Mouse (Mus musculus): Measurements from ENCODE around the gene Stx2.

Gene Stx2

GRCm38 (mm10) chr5:129008412-129008826, at the start of gene Stx2:
Stx2 (minus strand) TSS chr5:129008574.
- DNase-seq (ENCODE audit: low read depth, low spot score): peak; percentile 95

- no peak for DNase-seq (ENCODE audit: low read depth, low spot score)
These were observed 46.4 kb upstream of the Stx2 start for GRCm38 (mm10) chr5:129054675-129055284.

- DNase-seq (ENCODE audit: low read depth, low spot score): no peak
These were observed 44.4 kb upstream of the Stx2 start for GRCm38 (mm10) chr5:129052636-129053355.

- DNase-seq (ENCODE audit: low read depth, low spot score): no peak
These were observed 43.5 kb upstream of the Stx2 start for GRCm38 (mm10) chr5:129051910-129052309.

GRCm38 (mm10) chr5:129049372-129049771, 41.0 kb upstream of the Stx2 start:
- DNase-seq (ENCODE audit: low read depth, low spot score): no peak

- DNase-seq (ENCODE audit: low read depth, low spot score): no peak
These were observed 37.5 kb upstream of the Stx2 start for GRCm38 (mm10) chr5:129045641-129046580.

GRCm38 (mm10) chr5:129037739-129038138, 29.4 kb upstream of the Stx2 start:
- DNase-seq (ENCODE audit: low read depth, low spot score): no peak

GRCm38 (mm10) chr5:129036678-129037077, 28.3 kb upstream of the Stx2 start:
- no peak for DNase-seq (ENCODE audit: low read depth, low spot score)

- DNase-seq (ENCODE audit: low read depth, low spot score): no peak
These were observed 20.9 kb upstream of the Stx2 start for GRCm38 (mm10) chr5:129029131-129029723.

- DNase-seq (ENCODE audit: low read depth, low spot score): no peak
These were observed 18.3 kb upstream of the Stx2 start for GRCm38 (mm10) chr5:129026637-129027036.

GRCm38 (mm10) chr5:129026171-129026570, 17.8 kb upstream of the Stx2 start:
- DNase-seq (ENCODE audit: low read depth, low spot score): no peak

GRCm38 (mm10) chr5:129025725-129026124, 17.4 kb upstream of the Stx2 start:
- DNase-seq (ENCODE audit: low read depth, low spot score): no peak

- DNase-seq (ENCODE audit: low read depth, low spot score): no peak
These were observed 16.7 kb upstream of the Stx2 start for GRCm38 (mm10) chr5:129025048-129025447.

- no peak for DNase-seq (ENCODE audit: low read depth, low spot score)
These were observed 12.4 kb upstream of the Stx2 start for GRCm38 (mm10) chr5:129020731-129021130.

- DNase-seq (ENCODE audit: low read depth, low spot score): no peak
These were observed 11.9 kb upstream of the Stx2 start for GRCm38 (mm10) chr5:129020300-129020668.

GRCm38 (mm10) chr5:129019497-129020299, 11.3 kb upstream of the Stx2 start, which contains the start of gene Ran:
Ran (plus strand) TSS chr5:129020069.
- peak; percentile 99 for DNase-seq (ENCODE audit: low read depth, low spot score)

GRCm38 (mm10) chr5:129018782-129019489, 10.6 kb upstream of the Stx2 start:
- no peak for DNase-seq (ENCODE audit: low read depth, low spot score)

- DNase-seq (ENCODE audit: low read depth, low spot score): no peak
These were observed 8.0 kb upstream of the Stx2 start for GRCm38 (mm10) chr5:129016370-129016769.

GRCm38 (mm10) chr5:129015540-129015939, 7.2 kb upstream of the Stx2 start:
- DNase-seq (ENCODE audit: low read depth, low spot score): no peak

GRCm38 (mm10) chr5:129015020-129015419, 6.6 kb upstream of the Stx2 start:
- DNase-seq (ENCODE audit: low read depth, low spot score): no peak
